Mouse (Mus musculus) embryo, embryonic 9.5 days (tissue): ENCODE measurements at regions not wholly inside any gene's neighbourhood (a gene's known extent, or its start where the extent isn't known, plus 50 kb on each side); places are given as distances from the start of the nearest gene placed in this dataset.
"Not testable (repeated sequence)": the region's sequence is repeated elsewhere in the genome, so short reads cannot be mapped to it uniquely, and the experiment has no call there.

ENCODE experiments used
- DNase-seq: peaks from one replicate; pipeline ENCODE4 v3.0.0-alpha.2; 2017; ENCODE audit errors: extremely low spot score

- no peak for DNase-seq
These were observed 94.7 kb downstream of the Cxxc4 start for GRCm38 (mm10) chr3:134330943-134331342.

GRCm38 (mm10) chr3:134331499-134332153 lies 95.3 kb downstream of the Cxxc4 start:
- DNase-seq: no peak

GRCm38 (mm10) chr3:134339093-134339695 lies 102.9 kb downstream of the Cxxc4 start:
- not testable (repeated sequence) for DNase-seq

GRCm38 (mm10) chr3:134365948-134366347 lies 129.7 kb downstream of the Cxxc4 start:
- no peak for DNase-seq

- DNase-seq: no peak
These were observed 130.5 kb downstream of the Cxxc4 start for GRCm38 (mm10) chr3:134366761-134367160.

GRCm38 (mm10) chr3:134368591-134368990 lies 132.3 kb downstream of the Cxxc4 start:
- no peak for DNase-seq

- peak; percentile 18 for DNase-seq
These were observed 132.8 kb downstream of the Cxxc4 start for GRCm38 (mm10) chr3:134369126-134369525.

- DNase-seq: no peak
These were observed 143.3 kb downstream of the Cxxc4 start for GRCm38 (mm10) chr3:134379549-134379948.

GRCm38 (mm10) chr3:134390472-134391336 lies 154.4 kb downstream of the Cxxc4 start:
- no peak for DNase-seq

- DNase-seq: no peak
These were observed 164.3 kb downstream of the Cxxc4 start for GRCm38 (mm10) chr3:134400395-134401090.

- DNase-seq: no peak
These were observed 179.5 kb downstream of the Cxxc4 start for GRCm38 (mm10) chr3:134415606-134416328.

- DNase-seq: no peak
These were observed 191.3 kb downstream of the Cxxc4 start for GRCm38 (mm10) chr3:134427633-134428032.

- no peak for DNase-seq
These were observed 230.3 kb downstream of the Cxxc4 start for GRCm38 (mm10) chr3:134466611-134467010.

- no peak for DNase-seq
These were observed 251.0 kb downstream of the Cxxc4 start for GRCm38 (mm10) chr3:134487280-134487679.

- DNase-seq: no peak
These were observed 253.8 kb downstream of the Cxxc4 start for GRCm38 (mm10) chr3:134489966-134490543.

GRCm38 (mm10) chr3:134509702-134510101 lies 273.4 kb downstream of the Cxxc4 start:
- no peak for DNase-seq

GRCm38 (mm10) chr3:134525795-134526194 lies 289.5 kb downstream of the Cxxc4 start:
- no peak for DNase-seq

GRCm38 (mm10) chr3:134560144-134560543 lies 268.7 kb upstream of the Tacr3 start:
- DNase-seq: no peak

- no peak for DNase-seq
These were observed 250.0 kb upstream of the Tacr3 start for GRCm38 (mm10) chr3:134578759-134579158.

GRCm38 (mm10) chr3:134588630-134589029 lies 240.2 kb upstream of the Tacr3 start:
- DNase-seq: no peak

GRCm38 (mm10) chr3:134602919-134603318 lies 225.9 kb upstream of the Tacr3 start:
- no peak for DNase-seq
